Mouse (Mus musculus): ENCODE measurements around the gene Gabrq. TPM values are rescaled to one million over a fixed set of nuclear protein-coding genes. Genes with fewer than 3 reads are reported as not detected.

Gene Gabrq
- polyA plus RNA-seq (2015; fragmentation: Illumina TruSeq; extraction: RNeasy Lipid Tissue Mini Kit (QIAGEN cat#74804); ENCODE audit: insufficient read depth, low replicate concordance) = 9.1 TPM

DNA sequence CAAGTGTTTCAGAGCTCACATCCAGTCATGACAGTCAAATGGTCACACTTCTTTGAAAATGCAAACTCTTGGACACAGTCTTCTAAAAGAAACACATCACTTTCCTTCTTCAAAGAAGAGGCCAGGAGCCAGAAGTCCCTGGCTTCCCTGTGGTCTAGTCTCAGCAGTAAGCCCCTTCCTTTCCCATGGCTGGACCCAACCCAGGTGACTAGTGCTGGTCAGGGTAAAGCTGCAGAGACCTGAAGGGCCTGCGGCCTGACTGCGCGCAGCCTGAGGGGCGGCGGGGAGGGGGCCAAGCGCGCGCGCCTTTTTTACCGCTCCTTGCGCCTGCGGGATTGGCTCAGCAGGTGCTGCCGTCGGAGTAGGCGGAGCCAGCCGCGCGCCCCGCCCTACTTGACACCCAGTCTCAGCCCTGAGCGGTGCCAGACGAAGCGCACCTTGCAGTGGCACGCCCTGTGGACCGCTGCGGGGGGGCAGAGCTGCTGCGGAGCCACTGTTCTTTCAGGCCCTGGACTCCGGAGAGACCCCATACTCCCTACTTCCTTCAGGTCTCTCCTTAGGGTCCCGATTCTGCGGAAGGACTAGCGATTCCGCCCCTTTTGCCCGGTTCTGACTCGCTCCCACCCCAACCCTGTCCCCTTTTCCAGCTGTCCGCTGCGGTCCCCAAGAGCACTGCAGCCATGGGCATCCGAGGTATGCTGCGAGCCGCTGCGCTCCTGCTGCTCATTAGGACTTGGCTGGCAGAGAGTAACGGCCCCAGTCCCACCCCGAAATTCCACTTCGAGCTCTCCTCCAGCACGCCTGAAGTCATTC, at the start of gene Gabrq:
Gene Gabrq, plus strand, starts transcription at position 403 of the 813 bp plus-strand sequence.

Other genes starting within 250 kb of the Gabrq start
- gene Gabra3, start 168.3 kb upstream of the Gabrq start, polyA plus RNA-seq (2015; fragmentation: Illumina TruSeq; extraction: RNeasy Lipid Tissue Mini Kit (QIAGEN cat#74804); ENCODE audit: insufficient read depth, low replicate concordance) = 16.2 TPM
- gene Cetn2, start 93.2 kb downstream of the Gabrq start, polyA plus RNA-seq (2015; fragmentation: Illumina TruSeq; extraction: RNeasy Lipid Tissue Mini Kit (QIAGEN cat#74804); ENCODE audit: insufficient read depth, low replicate concordance) = 105 TPM
- gene Nsdhl, start 93.4 kb downstream of the Gabrq start, polyA plus RNA-seq (2015; fragmentation: Illumina TruSeq; extraction: RNeasy Lipid Tissue Mini Kit (QIAGEN cat#74804); ENCODE audit: insufficient read depth, low replicate concordance) = 21.9 TPM
- gene Zfp185, start 162.2 kb downstream of the Gabrq start, polyA plus RNA-seq (2015; fragmentation: Illumina TruSeq; extraction: RNeasy Lipid Tissue Mini Kit (QIAGEN cat#74804); ENCODE audit: insufficient read depth, low replicate concordance) = 1.0 TPM
- not detected for gene Pnma5, start 211.9 kb downstream of the Gabrq start, polyA plus RNA-seq (2015; fragmentation: Illumina TruSeq; extraction: RNeasy Lipid Tissue Mini Kit (QIAGEN cat#74804); ENCODE audit: insufficient read depth, low replicate concordance)
- not detected for gene Pnma3, start 239.6 kb downstream of the Gabrq start, polyA plus RNA-seq (2015; fragmentation: Illumina TruSeq; extraction: RNeasy Lipid Tissue Mini Kit (QIAGEN cat#74804); ENCODE audit: insufficient read depth, low replicate concordance)